Mouse (Mus musculus): ENCODE measurements around the gene Stt3a. TPM values are rescaled to one million over a fixed set of nuclear protein-coding genes. Genes with fewer than 3 reads are reported as not detected.

Gene Stt3a
- total and polyA plus RNA-seq, 3 experiments, result 142 to 283 (median 174) TPM

GRCm38 (mm10) chr9:36726131-36727033, 41.1 kb downstream of the Stt3a start:
- peak overlapping the region; percentile 89 for H3K27ac ChIP-seq (ENCODE audit: control insufficient read depth, low read depth, low read length)
- peak; percentile 95 for DNase-seq (ENCODE audit: low read depth, low spot score)
- H3K27me3 ChIP-seq (ENCODE audit: control insufficient read depth in 1 of 2, insufficient read depth in 2 of 2, low read length in 2 of 2), result no peaks in the 10 kb centered on the region
- peaks cover 4 to 6% of the 10 kb centered on the region in 2 experiments for H3K4me1 ChIP-seq (ENCODE audit: control insufficient read depth in 1 of 2, insufficient read depth in 2 of 2, low read length in 2 of 2)
- TF ChIP-seq E2F4 (IDR thresholded peaks at IDR 0.05; ENCODE audit: borderline replicate concordance, low read depth, low read length), result peak; percentile 99
- TF ChIP-seq ZNF384 (IDR thresholded peaks at IDR 0.05; ENCODE audit: low read depth, low read length), result no peak
- peak; percentile 69 for TF ChIP-seq MYC (IDR thresholded peaks at IDR 0.05; ENCODE audit: low read depth, low read length)
- peak; percentile 8; the same call in 1 of the 2 replicates for TF ChIP-seq MAZ (IDR thresholded peaks at IDR 0.05; ENCODE audit: low read depth, low read length)
- peak; percentile 80 for TF ChIP-seq HCFC1 (IDR thresholded peaks at IDR 0.05; ENCODE audit: low read depth, low read length)
- peak; percentile 99 for TF ChIP-seq POLR2AphosphoS2 (IDR thresholded peaks at IDR 0.05; ENCODE audit: low read length)
- no peak for TF ChIP-seq UBTF (IDR thresholded peaks at IDR 0.05; ENCODE audit: borderline replicate concordance, insufficient read depth, low read depth, low read length)
- no peak for TF ChIP-seq ZKSCAN1 (IDR thresholded peaks at IDR 0.05; ENCODE audit: low read depth, low read length)
- peak; percentile 94 for TF ChIP-seq TBP (IDR thresholded peaks at IDR 0.05; ENCODE audit: low read depth, low read length)
- TF ChIP-seq USF1 (IDR thresholded peaks at IDR 0.05; ENCODE audit: low read depth, low read length), result peak; percentile 80
- TF ChIP-seq MXI1 (IDR thresholded peaks at IDR 0.05; ENCODE audit: low read depth, low read length), result peak; percentile 81
- TF ChIP-seq MAX (IDR thresholded peaks at IDR 0.05; ENCODE audit: low read length), result peak; percentile 84; the same call in 1 of the 2 replicates
- peak; percentile 92 for TF ChIP-seq BHLHE40 (IDR thresholded peaks at IDR 0.05; ENCODE audit: borderline replicate concordance, low read depth, low read length)
- peak; percentile 41; the same call in 1 of the 2 replicates for TF ChIP-seq KAT2A (conservative IDR thresholded peaks at IDR 0.05; ENCODE audit: low read depth, low read length)
- TF ChIP-seq NELFE (IDR thresholded peaks at IDR 0.05; ENCODE audit: low read depth, low read length), result peak; percentile 46
- TF ChIP-seq MAFK (IDR thresholded peaks at IDR 0.05; ENCODE audit: borderline replicate concordance, low read depth, low read length), result no peak
- peak in 1 of 2 experiments; percentile 90; a peak in 2 of 4 replicates for TF ChIP-seq POLR2A (IDR thresholded peaks at IDR 0.05; ENCODE audit: control insufficient read depth in 1 of 2, insufficient read depth in 1 of 2, low read depth in 1 of 2, low read length in 2 of 2, poor library complexity in 1 of 2)
- no peak for TF ChIP-seq ZMIZ1 (IDR thresholded peaks at IDR 0.05; ENCODE audit: low read depth, low read length)
- 0 out of 2 replicates have a peak, but pooled peaks have one; percentile 42 for TF ChIP-seq ETS1 (IDR thresholded peaks at IDR 0.05; ENCODE audit: low read depth, low read length)
- TF ChIP-seq MEF2A (IDR thresholded peaks at IDR 0.05; ENCODE audit: extremely low read depth, insufficient replicate concordance, low read depth, low read length, poor library complexity, severe bottlenecking), result no peak
- TF ChIP-seq POLR2AphosphoS5 (IDR thresholded peaks at IDR 0.05; ENCODE audit: borderline replicate concordance, low read depth, low read length), result no peak
- TF ChIP-seq SIN3A (IDR thresholded peaks at IDR 0.05; ENCODE audit: low read length), result peak; percentile 91
- TF ChIP-seq TCF12 (IDR thresholded peaks at IDR 0.05; ENCODE audit: low read depth, low read length), result peak; percentile 81
- H3K4me3 ChIP-seq (ENCODE audit: control insufficient read depth in 1 of 2, insufficient read depth in 1 of 2, low read depth in 2 of 2, low read length in 2 of 2), result peak overlapping the region; percentile 51 to 85
- H3K9me3 ChIP-seq (replicated peaks; ENCODE audit: insufficient read depth, low read length), result no peaks in the 10 kb centered on the region
- peaks cover 15 to 17% of the 10 kb centered on the region in 2 experiments for H3K36me3 ChIP-seq (ENCODE audit: control insufficient read depth in 1 of 2, insufficient read depth in 2 of 2, low read length in 2 of 2)
- peaks cover 18% of the 10 kb centered on the region for H3K79me2 ChIP-seq (ENCODE audit: control insufficient read depth, insufficient read depth, low read length, poor library complexity)
- peak overlapping the region; percentile 92 for H3K9ac ChIP-seq (ENCODE audit: control insufficient read depth, low read depth, low read length, poor library complexity, severe bottlenecking)

Data from MEL (cell line).